Mouse (Mus musculus) CD8-positive naive resting alpha-beta T cell, adult 2 months (primary cell): Measurements from ENCODE around the gene Tenm4.

Source experiments
- DNase-seq, 2 experiments: peaks; one replicate each; pipeline ENCODE4 v3.0.0; 2022; ENCODE audit warnings: low read depth in 2 of 2, low spot score in 2 of 2

Gene Tenm4

GRCm38 (mm10) chr7:96835313-96835712 lies 664.3 kb downstream of the Tenm4 start:
- no peak for DNase-seq

GRCm38 (mm10) chr7:96838271-96838841 lies 667.3 kb downstream of the Tenm4 start:
- DNase-seq = no peak

GRCm38 (mm10) chr7:96838926-96839325 lies 667.9 kb downstream of the Tenm4 start:
- no peak for DNase-seq

GRCm38 (mm10) chr7:96839586-96839985 lies 668.5 kb downstream of the Tenm4 start:
- no peak for DNase-seq

GRCm38 (mm10) chr7:96842477-96843255 lies 671.6 kb downstream of the Tenm4 start:
- no peak for DNase-seq

- no peak for DNase-seq
These were observed 673.3 kb downstream of the Tenm4 start for GRCm38 (mm10) chr7:96844104-96844894.

- DNase-seq = no peak
These were observed 681.7 kb downstream of the Tenm4 start for GRCm38 (mm10) chr7:96852781-96853180.

- no peak for DNase-seq
These were observed 684.9 kb downstream of the Tenm4 start for GRCm38 (mm10) chr7:96855867-96856406.

GRCm38 (mm10) chr7:96856518-96856917 lies 685.5 kb downstream of the Tenm4 start:
- no peak for DNase-seq

GRCm38 (mm10) chr7:96859077-96859476 lies 688.0 kb downstream of the Tenm4 start:
- no peak for DNase-seq

- DNase-seq = no peak
These were observed 688.6 kb downstream of the Tenm4 start for GRCm38 (mm10) chr7:96859684-96860083.

GRCm38 (mm10) chr7:96860650-96861049 lies 689.6 kb downstream of the Tenm4 start:
- no peak for DNase-seq

- DNase-seq = no peak
These were observed 694.1 kb downstream of the Tenm4 start for GRCm38 (mm10) chr7:96864894-96865722.

GRCm38 (mm10) chr7:96869079-96869810 lies 698.2 kb downstream of the Tenm4 start:
- DNase-seq = no peak

GRCm38 (mm10) chr7:96870473-96870872 lies 699.4 kb downstream of the Tenm4 start:
- DNase-seq = no peak

- no peak for DNase-seq
These were observed 700.0 kb downstream of the Tenm4 start for GRCm38 (mm10) chr7:96871031-96871430.

- no peak for DNase-seq
These were observed 707.6 kb downstream of the Tenm4 start for GRCm38 (mm10) chr7:96878511-96879276.

- no peak for DNase-seq
These were observed 708.5 kb downstream of the Tenm4 start for GRCm38 (mm10) chr7:96879593-96879992.

GRCm38 (mm10) chr7:96880221-96880944 lies 709.3 kb downstream of the Tenm4 start:
- no peak for DNase-seq
